Mouse (Mus musculus) adrenal gland, postnatal 25 days (tissue): Measurements from ENCODE around the gene Utp3. TPM values are rescaled to one million over a fixed set of nuclear protein-coding genes. Genes with fewer than 3 reads are reported as not detected.

ENCODE experiments used
- total RNA-seq: library from RNA; stranded (reverse); gene quantifications from 2 replicates; pipeline ENCODE4 v1.2.3, GENCODE M21; 2021

Utp3 gene
- total RNA-seq, 1 experiment from 2014 or later: 37.2 TPM

Other genes starting within 250 kb of the Utp3 start
- gene Prol1, start 237.2 kb upstream of the Utp3 start, total RNA-seq: not detected in 2 replicates
- not detected in 2 replicates for gene Amtn, start 178.4 kb upstream of the Utp3 start, total RNA-seq
- not detected in 2 replicates for gene Ambn, start 98.5 kb upstream of the Utp3 start, total RNA-seq
- not detected in 2 replicates for gene Enam, start 66.5 kb upstream of the Utp3 start, total RNA-seq
- gene Jchain, start 26.6 kb upstream of the Utp3 start, total RNA-seq: 0.27 TPM in 1 of 2 replicates, not detected in the other
- 31.1 and 41.5 TPM in 2 replicates for gene Rufy3, start 10.6 kb downstream of the Utp3 start, total RNA-seq
- 134 and 146 TPM in 2 replicates for gene Grsf1, start 121.7 kb downstream of the Utp3 start, total RNA-seq
- gene Mob1b, start 166.4 kb downstream of the Utp3 start, total RNA-seq: 39.0 and 43.1 TPM in 2 replicates
- 4.6 and 6.7 TPM in 2 replicates for gene Dck, start 210.5 kb downstream of the Utp3 start, total RNA-seq